Mouse (Mus musculus) CH12.LX (cell line): ENCODE results near the gene Pla2g4a. TPM values are rescaled to one million over a fixed set of nuclear protein-coding genes. Genes with fewer than 3 reads are reported as not detected.

Experiments used
- DNase-seq: peaks from one replicate; pipeline ENCODE4 v3.0.0-alpha.2; 2013; ENCODE audit errors: extremely low read depth
- H3K27ac ChIP-seq: 2 replicates; pipeline ENCODE4 v1.5.1; 2012; ENCODE audit warnings: low read depth, mild to moderate bottlenecking, control low read depth, moderate library complexity; ENCODE audit not compliant: insufficient read depth
- H3K27me3 ChIP-seq: replicated peaks from 2 replicates; pipeline ENCODE3; 2012; ENCODE audit warnings: inconsistent platforms
- H3K36me3 ChIP-seq, 2 experiments: replicated peaks in 1 of 2; 2 replicates each; pipeline versions ENCODE3 to v1.6.1; 2012; ENCODE audit warnings: inconsistent platforms in 1 of 2, low read length in 1 of 2, mild to moderate bottlenecking in 1 of 2, mixed read lengths in 1 of 2, moderate library complexity in 1 of 2; ENCODE audit not compliant: control insufficient read depth in 1 of 2, insufficient read depth in 1 of 2
- H3K4me1 ChIP-seq, 2 experiments: 2 replicates each; pipeline ENCODE4 v1.6.1; 2012; ENCODE audit warnings: inconsistent platforms in 1 of 2, moderate library complexity in 1 of 2; ENCODE audit not compliant: insufficient read depth in 2 of 2, control insufficient read depth in 1 of 2
- H3K4me2 ChIP-seq: 2 replicates; pipeline ENCODE4 v1.6.1; 2012; ENCODE audit warnings: low read depth, mild to moderate bottlenecking, control low read depth; ENCODE audit not compliant: poor library complexity, insufficient read depth, severe bottlenecking
- H3K4me3 ChIP-seq, 3 experiments: fragments of 150-350 bp in 1 of 3; sonication (generic) in 1 of 3; replicated peaks in 1 of 3; 2 replicates each; pipeline versions ENCODE3 to v1.5.1; 2011 to 2012; ENCODE audit warnings: low read depth in 2 of 3, low read length in 2 of 3, mild to moderate bottlenecking in 2 of 3, moderate library complexity in 2 of 3, control low read depth in 1 of 3, improper control_type of control experiment in 1 of 3, inconsistent platforms in 1 of 3, mixed read lengths in 1 of 3; ENCODE audit not compliant: poor library complexity in 1 of 3
- H3K79me2 ChIP-seq: replicated peaks from 2 replicates; pipeline ENCODE4 v1.6.1; 2012; ENCODE audit warnings: mild to moderate bottlenecking, moderate library complexity; ENCODE audit not compliant: control insufficient read depth, poor library complexity, insufficient read depth, severe bottlenecking; ENCODE audit errors: extremely low read depth
- H3K9ac ChIP-seq: 2 replicates; pipeline ENCODE4 v1.6.1; 2012; ENCODE audit warnings: low read depth, mild to moderate bottlenecking, control low read depth, moderate library complexity; ENCODE audit not compliant: insufficient read depth
- H3K9me3 ChIP-seq: replicated peaks from 2 replicates; pipeline ENCODE3; 2012; ENCODE audit warnings: low read length, inconsistent platforms, mixed read lengths
- CHD2 ChIP-seq: IDR thresholded peaks from 2 replicates; pipeline ENCODE4 v1.6.1; 2011; ENCODE audit warnings: low read length, improper control_type of control experiment
- CTCF ChIP-seq, 2 experiments: IDR thresholded peaks in 1 of 2; conservative IDR thresholded peaks in 1 of 2; 2 replicates each; pipeline ENCODE4 v1.5.1; 2011 to 2012; ENCODE audit warnings: low read depth in 2 of 2, low read length in 2 of 2, improper control_type of control experiment in 1 of 2, inconsistent platforms in 1 of 2, mild to moderate bottlenecking in 1 of 2, moderate library complexity in 1 of 2
- E2F4 ChIP-seq: IDR thresholded peaks from 2 replicates; pipeline ENCODE4 v1.6.1; 2011; ENCODE audit warnings: low read depth, low read length, improper control_type of control experiment; ENCODE audit not compliant: insufficient replicate concordance
- ELF1 ChIP-seq: IDR thresholded peaks from 2 replicates; pipeline ENCODE4 v1.6.1; 2014; ENCODE audit warnings: low read depth, mild to moderate bottlenecking, inconsistent platforms, low read length, improper control_type of control experiment
- EP300 ChIP-seq: IDR thresholded peaks from 2 replicates; pipeline ENCODE4 v1.6.1; 2011; ENCODE audit warnings: low read length, improper control_type of control experiment
- ETS1 ChIP-seq: conservative IDR thresholded peaks from 2 replicates; pipeline ENCODE4 v1.6.1; 2012; ENCODE audit warnings: low read depth, mild to moderate bottlenecking, inconsistent platforms, low read length, improper control_type of control experiment, moderate library complexity
- GABPA ChIP-seq: IDR thresholded peaks from 2 replicates; pipeline ENCODE4 v1.6.1; 2012; ENCODE audit warnings: low read depth, low read length, improper control_type of control experiment, inconsistent platforms; ENCODE audit not compliant: insufficient replicate concordance
- IRF4 ChIP-seq: IDR thresholded peaks from 2 replicates; pipeline ENCODE4 v1.6.1; 2014; ENCODE audit warnings: low read depth, mild to moderate bottlenecking, inconsistent platforms, low read length, improper control_type of control experiment
- KAT2A ChIP-seq: IDR thresholded peaks from 2 replicates; pipeline ENCODE4 v1.6.1; 2012; ENCODE audit warnings: low read length, improper control_type of control experiment, inconsistent platforms; ENCODE audit not compliant: insufficient replicate concordance
- MAZ ChIP-seq: IDR thresholded peaks from 2 replicates; pipeline ENCODE4 v1.6.1; 2012; ENCODE audit warnings: low read depth, mild to moderate bottlenecking, inconsistent platforms, low read length, improper control_type of control experiment, moderate library complexity
- MEF2A ChIP-seq: IDR thresholded peaks from 2 replicates; pipeline ENCODE4 v1.6.1; 2014; ENCODE audit warnings: low read depth, mild to moderate bottlenecking, inconsistent platforms, low read length, improper control_type of control experiment, borderline replicate concordance
- NRF1 ChIP-seq: IDR thresholded peaks from 2 replicates; pipeline ENCODE4 v1.6.1; 2014; ENCODE audit warnings: low read depth, mild to moderate bottlenecking, inconsistent platforms, low read length, improper control_type of control experiment, moderate library complexity
- PAX5 ChIP-seq: IDR thresholded peaks from 2 replicates; pipeline ENCODE4 v1.6.1; 2012; ENCODE audit warnings: low read length, inconsistent platforms, mixed read lengths
- POLR2A ChIP-seq: IDR thresholded peaks from 2 replicates; pipeline ENCODE4 v1.6.1; 2011; ENCODE audit warnings: low read depth, mild to moderate bottlenecking, improper control_type of control experiment, low read length
- POLR2AphosphoS2 ChIP-seq: IDR thresholded peaks from 2 replicates; pipeline ENCODE4 v1.6.1; 2011; ENCODE audit warnings: low read depth, low read length, improper control_type of control experiment
- RAD21 ChIP-seq: IDR thresholded peaks from 2 replicates; pipeline ENCODE4 v1.6.1; 2011; ENCODE audit warnings: low read depth, mild to moderate bottlenecking, low read length, improper control_type of control experiment, moderate library complexity
- RCOR1 ChIP-seq: conservative IDR thresholded peaks from 2 replicates; pipeline ENCODE4 v1.6.1; 2012; ENCODE audit warnings: low read depth, mild to moderate bottlenecking, inconsistent platforms, low read length, improper control_type of control experiment
- SMC3 ChIP-seq: IDR thresholded peaks from 2 replicates; pipeline ENCODE4 v1.6.1; 2011; ENCODE audit warnings: low read depth, low read length, improper control_type of control experiment
- TBP ChIP-seq: conservative IDR thresholded peaks from 2 replicates; pipeline ENCODE4 v1.6.1; 2011; ENCODE audit warnings: low read depth, low read length, improper control_type of control experiment
- TCF12 ChIP-seq: IDR thresholded peaks from 2 replicates; pipeline ENCODE4 v1.6.1; 2014; ENCODE audit warnings: low read depth, mild to moderate bottlenecking, inconsistent platforms, low read length, improper control_type of control experiment
- USF2 ChIP-seq: conservative IDR thresholded peaks from 2 replicates; pipeline ENCODE4 v1.6.1; 2011; ENCODE audit warnings: low read depth, low read length, improper control_type of control experiment
- ZC3H11A ChIP-seq: IDR thresholded peaks from 2 replicates; pipeline ENCODE4 v1.6.1; 2012; ENCODE audit warnings: low read depth, mild to moderate bottlenecking, inconsistent platforms, low read length, improper control_type of control experiment
- ZNF384 ChIP-seq: IDR thresholded peaks from 2 replicates; pipeline ENCODE4 v1.6.1; 2012; ENCODE audit warnings: low read depth, low read length, improper control_type of control experiment, inconsistent platforms
- dilution Hi-C: fragments of 300-500 bp; cut with MboI; formaldehyde crosslinking; loops from 2 replicates; pipeline ENCODE4 v1.14.3; 2020; ENCODE audit warnings: low sequenced_read_pairs; ENCODE audit not compliant: extremely low pct_unique_long_range_greater_than_20kb, extremely low pct_ligation_motif_present
- in situ Hi-C: fragments of 300-500 bp; cut with MboI; formaldehyde crosslinking; loops from 3 replicates; pipeline ENCODE4 v1.14.3; 2019; ENCODE audit warnings: low sequenced_read_pairs, low pct_ligation_motif_present, low pct_unique_long_range_greater_than_20kb, mixed read lengths
- polyA plus RNA-seq: library from polyadenylated mRNA; unstranded; fragments of >175 nt; gene quantifications from 2 replicates; pipeline ENCODE4 v1.2.1, GENCODE M21; 2012; ENCODE audit warnings: low read depth; ENCODE audit not compliant: insufficient read length
- total RNA-seq, 2 experiments: library from RNA; depleted of rRNA; stranded (reverse); fragments of 300-350 nt in 1 of 2; fragments of >200 nt in 1 of 2; gene quantifications; 2 replicates each; pipeline ENCODE4 v1.2.3; 2012 to 2014

Gene Pla2g4a
- total and polyA plus RNA-seq, 3 experiments = 3.2 to 15.6 (median 3.5) TPM

DNA sequence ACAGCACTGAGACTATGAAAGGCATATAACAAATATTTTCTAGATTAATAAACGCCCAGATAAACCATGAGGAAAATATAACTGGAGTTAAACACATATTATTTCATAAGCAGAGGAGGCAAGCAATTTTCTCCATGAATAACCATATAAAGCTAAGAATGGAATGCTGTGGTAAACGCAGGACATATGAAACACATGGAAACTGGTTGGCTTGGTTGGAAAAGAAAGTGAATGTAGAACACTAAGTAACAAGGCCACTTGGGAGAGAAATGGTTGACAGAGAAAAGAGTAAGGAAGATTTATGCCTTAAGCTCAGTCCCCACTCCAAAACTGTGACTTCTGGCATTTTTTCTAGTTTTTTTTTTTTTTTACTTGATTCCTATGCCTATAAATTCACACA, 127.2 kb downstream of the Pla2g4a start:
- Histone ChIP-seq H3K79me2 (no peaks in the 10 kb centered on the region), H3K4me2 (no peak overlapping the region), H3K4me1 (peaks cover 0 to 6% of the 10 kb centered on the region in 2 experiments; a peak in 1 of 4 replicates), H3K9me3 (peaks cover 6% of the 10 kb centered on the region), H3K27ac (no peak overlapping the region), H3K36me3 (peaks cover 5 to 6% of the 10 kb centered on the region in 2 experiments), H3K27me3 (no peaks in the 10 kb centered on the region), H3K9ac (no peak overlapping the region), H3K4me3 (no peak overlapping the region)
- TF ChIP-seq PAX5 = no peak
- DNase-seq = no peak
- in situ Hi-C loops (loop anchor here (10.0 to 25.0 kb wide), 2 partner anchors 421 to 553 kb away; partner anchors contain the start of genes Odr4 and Tpr), dilution Hi-C loops (no loop called here)

DNA sequence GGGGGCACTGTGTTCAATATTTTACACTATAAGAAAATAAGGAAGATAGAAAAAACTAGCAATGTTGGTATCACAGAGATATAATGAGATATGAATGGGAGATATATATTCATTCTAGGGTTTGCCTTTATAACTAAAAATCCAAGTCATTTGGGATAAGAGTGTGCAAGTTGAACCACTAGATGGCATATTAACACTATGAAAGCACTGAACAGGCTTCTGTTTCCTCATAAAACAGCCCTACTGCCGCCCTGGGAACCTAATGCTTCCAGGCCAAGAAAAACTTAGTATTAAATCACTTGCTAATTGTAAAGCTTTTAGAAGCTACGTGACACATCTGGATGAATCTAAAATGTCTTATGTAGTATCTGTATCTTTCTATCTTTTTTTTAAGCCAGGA, 128.1 kb downstream of the Pla2g4a start:
- H3K4me2 ChIP-seq = no peak overlapping the region
- DNase-seq = peak; percentile 54
- peaks cover 0 to 6% of the 10 kb centered on the region in 2 experiments; a peak in 1 of 4 replicates for H3K4me1 ChIP-seq
- dilution Hi-C loops (no loop called here), in situ Hi-C loops (loop anchor here (10.0 to 25.0 kb wide), 2 partner anchors 422 to 554 kb away; partner anchors contain the start of genes Odr4 and Tpr)
- H3K79me2 ChIP-seq = no peaks in the 10 kb centered on the region
- H3K9me3 ChIP-seq = peaks cover 5% of the 10 kb centered on the region
- peaks cover 5 to 6% of the 10 kb centered on the region in 2 experiments for H3K36me3 ChIP-seq
- H3K4me3 ChIP-seq = no peak overlapping the region
- TF ChIP-seq SMC3 (peak; percentile 89), CTCF (conservative IDR thresholded peaks at IDR 0.05 in 1 of 2, IDR thresholded peaks at IDR 0.05 in 1 of 2; ENCODE audit: low read depth in 2 of 2, low read length in 2 of 2) (peak in 1 of 2 experiments; percentile 87; a peak in 2 of 4 replicates), ELF1 (no peak), ZC3H11A (peak; percentile 69), E2F4 (no peak), POLR2AphosphoS2 (no peak), RAD21 (peak; percentile 95)
- no peak overlapping the region for H3K9ac ChIP-seq
- no peaks in the 10 kb centered on the region for H3K27me3 ChIP-seq
- H3K27ac ChIP-seq = no peak overlapping the region

DNA sequence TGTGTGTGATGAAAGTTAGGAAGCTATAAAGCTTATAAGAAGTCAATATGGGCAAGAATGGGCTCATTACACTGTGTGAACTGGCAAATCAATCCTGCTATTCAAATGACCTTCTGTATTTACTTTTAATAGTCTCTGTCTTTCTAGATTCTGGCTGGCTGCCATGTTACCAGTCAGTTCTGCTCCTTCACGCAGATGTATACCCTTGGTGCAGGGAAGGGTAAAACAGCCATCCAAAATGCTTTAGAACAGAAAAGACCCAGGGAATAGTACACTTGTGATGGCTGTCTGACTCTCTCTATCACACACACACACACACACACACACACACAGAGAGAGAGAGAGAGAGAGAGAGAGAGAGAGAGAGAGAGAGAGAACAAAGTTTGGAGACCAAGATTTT, 128.6 kb downstream of the Pla2g4a start:
- Histone ChIP-seq H3K4me2 (no peak overlapping the region), H3K9ac (no peak overlapping the region), H3K79me2 (no peaks in the 10 kb centered on the region), H3K4me3 (no peak overlapping the region), H3K9me3 (peaks cover under 1% of the 10 kb centered on the region), H3K36me3 (peaks cover under 1 to 2% of the 10 kb centered on the region in 2 experiments), H3K4me1 (peaks cover 0 to 6% of the 10 kb centered on the region in 2 experiments; a peak in 1 of 4 replicates), H3K27me3 (no peaks in the 10 kb centered on the region), H3K27ac (no peak overlapping the region)
- in situ Hi-C loops (loop anchor here (10.0 to 25.0 kb wide), 2 partner anchors 422 to 555 kb away; partner anchors contain the start of genes Odr4 and Tpr), dilution Hi-C loops (no loop called here)
- TF ChIP-seq TCF12 = no peak
- no peak for TF ChIP-seq ELF1
- TF ChIP-seq MEF2A = no peak
- no peak for TF ChIP-seq CHD2
- TF ChIP-seq KAT2A = no peak
- TF ChIP-seq PAX5 = no peak
- TF ChIP-seq NRF1 = no peak
- TF ChIP-seq RAD21 = no peak
- TF ChIP-seq USF2 = no peak
- TF ChIP-seq ZNF384 = no peak
- TF ChIP-seq ETS1 = no peak
- TF ChIP-seq E2F4 = no peak
- TF ChIP-seq CTCF (conservative IDR thresholded peaks at IDR 0.05 in 1 of 2, IDR thresholded peaks at IDR 0.05 in 1 of 2; ENCODE audit: low read depth in 2 of 2, low read length in 2 of 2) = no peak
- TF ChIP-seq EP300 = no peak
- no peak for TF ChIP-seq TBP
- TF ChIP-seq RCOR1 = no peak
- TF ChIP-seq GABPA = no peak
- no peak for TF ChIP-seq MAZ
- no peak for TF ChIP-seq POLR2A
- TF ChIP-seq IRF4 = no peak
- no peak for DNase-seq
